Mouse (Mus musculus) hindbrain, embryonic 13.5 days (tissue): ENCODE results near the gene Mzf1. TPM values are rescaled to one million over a fixed set of nuclear protein-coding genes. Genes with fewer than 3 reads are reported as not detected.
"Not testable (repeated sequence)": the region's sequence is repeated elsewhere in the genome, so short reads cannot be mapped to it uniquely, and the experiment has no call there.

Experiments used
- ATAC-seq: fragments of 200-750 bp; cut with Nextera tagmentation; 2 replicates; pipeline ENCODE4 v1.8.0; 2017; ENCODE audit warnings: moderate TSS enrichment; ENCODE audit not compliant: low FRiP score
- H3K27ac ChIP-seq: fragments of 300-500 bp; sonication (generic); 2 replicates; pipeline ENCODE4 v1.5.1; 2015; ENCODE audit warnings: inconsistent platforms, mild to moderate bottlenecking, moderate library complexity
- H3K27me3 ChIP-seq: fragments of 300-500 bp; sonication (generic); 2 replicates; pipeline ENCODE4 v1.6.1; 2015; ENCODE audit warnings: mild to moderate bottlenecking, inconsistent platforms
- H3K36me3 ChIP-seq: fragments of 300-500 bp; sonication (generic); 2 replicates; pipeline ENCODE4 v1.6.1; 2015; ENCODE audit warnings: mild to moderate bottlenecking, inconsistent platforms
- H3K4me1 ChIP-seq: fragments of 300-500 bp; sonication (generic); replicated peaks from 2 replicates; pipeline ENCODE4 v1.6.1; 2015; ENCODE audit warnings: inconsistent platforms
- H3K4me2 ChIP-seq: fragments of 300-500 bp; sonication (generic); 2 replicates; pipeline ENCODE4 v1.6.1; 2015; ENCODE audit warnings: inconsistent platforms, mild to moderate bottlenecking, moderate library complexity
- H3K4me3 ChIP-seq: fragments of 300-500 bp; sonication (generic); 2 replicates; pipeline ENCODE4 v1.5.1; 2015; ENCODE audit warnings: mild to moderate bottlenecking, inconsistent platforms
- H3K9ac ChIP-seq: fragments of 300-500 bp; sonication (generic); 2 replicates; pipeline ENCODE4 v1.6.1; 2015; ENCODE audit warnings: mild to moderate bottlenecking, inconsistent platforms
- H3K9me3 ChIP-seq: fragments of 300-500 bp; sonication (generic); 2 replicates; pipeline ENCODE4 v1.6.1; 2016; ENCODE audit warnings: inconsistent platforms
- WGBS: fragments of 180-500 bp; shearing (Covaris S2); methylation state at CpG from one replicate; pipeline ENCODE4 v1.1.7; 2015; 5-methylcytosine and 5-hydroxymethylcytosine counted together
- polyA plus RNA-seq: library from polyadenylated mRNA; unstranded; fragments of >200 nt; fragmentation: Nextera tagmentation; extraction: Ambion mirVana; gene quantifications from 2 replicates; pipeline ENCODE4 v1.2.1, GENCODE M21; 2015

Mzf1 gene
- 6.0 and 6.7 TPM in 2 replicates for polyA plus RNA-seq

DNA sequence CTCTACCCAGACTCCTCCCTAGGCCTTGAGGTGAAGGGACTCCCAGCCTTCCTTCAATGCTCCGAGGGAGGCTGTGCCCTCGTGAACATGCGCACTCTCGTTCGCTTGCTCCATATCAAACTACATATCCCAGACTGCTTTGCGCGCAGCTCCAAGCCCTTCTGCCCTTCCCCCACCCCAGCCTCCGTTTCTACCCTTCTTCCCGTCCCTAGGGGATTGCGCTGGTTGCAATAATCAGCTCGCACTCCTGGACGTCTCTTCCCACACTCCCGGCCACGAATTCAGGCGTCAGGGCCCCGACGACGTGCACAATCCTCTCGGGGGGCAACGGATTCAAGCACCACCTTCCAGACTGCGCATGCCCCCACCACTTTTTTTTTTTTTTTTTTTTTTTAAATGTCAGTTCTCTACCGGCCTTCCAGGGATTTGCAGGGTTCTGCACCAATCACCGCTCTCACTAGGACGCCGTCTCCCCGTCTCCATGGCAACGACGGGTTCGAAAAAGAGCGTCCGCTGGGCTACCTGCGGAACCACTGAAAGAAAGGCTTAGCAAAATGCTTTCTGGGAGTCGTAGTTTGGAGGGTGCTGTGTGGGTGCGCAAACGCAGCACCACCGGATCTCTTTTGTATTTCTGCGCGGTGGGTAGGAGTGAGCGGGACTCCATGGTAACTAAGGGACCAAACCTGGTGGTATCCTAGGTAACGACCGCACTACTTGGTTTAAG, at the start of gene Mzf1:
Gene Mzf1, minus strand, starts transcription at position 478 of the 724 bp plus-strand sequence.
- Histone ChIP-seq H3K36me3 (no peaks in the 10 kb centered on the region; the same call in 1 of the 2 replicates), H3K4me3 (peak within 1 kb of the TSS; percentile 62), H3K9me3 (no peaks in the 10 kb centered on the region), H3K27ac (peak within 1 kb of the TSS; percentile 96), H3K4me1 (peaks cover 12% of the 10 kb centered on the region), H3K27me3 (no peaks in the 10 kb centered on the region), H3K4me2 (peak within 1 kb of the TSS; percentile 56), H3K9ac (peak within 1 kb of the TSS; percentile 75)
- ATAC-seq, result peak; percentile 95
- WGBS, result under 1% methylated on average over 41 of the region's 41 CpGs

DNA sequence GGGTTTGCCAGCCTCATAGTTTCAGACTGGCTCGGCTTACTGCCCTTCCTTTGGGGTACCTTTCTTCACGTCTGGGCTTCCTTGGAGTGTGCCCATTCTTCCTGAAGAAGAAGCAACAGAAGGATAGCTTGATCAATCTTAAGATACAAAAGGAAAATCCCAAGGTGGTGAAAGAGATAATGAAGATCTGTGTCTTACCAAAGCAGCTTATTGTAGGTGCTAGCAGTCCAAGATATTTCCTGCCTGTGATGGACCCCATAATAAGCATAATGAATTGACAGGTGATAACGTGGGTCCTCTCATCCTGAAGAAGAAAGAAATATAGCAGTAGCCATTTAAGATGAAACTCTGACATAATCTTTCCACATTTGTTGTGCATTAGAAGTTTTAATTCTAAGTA, 40.5 kb upstream of the Mzf1 start, which contains the start of gene Vmn1r85:
Gene Vmn1r85, minus strand, starts transcription at position 101 of the 400 bp plus-strand sequence.
- Histone ChIP-seq H3K27ac (no peak within 1 kb of the TSS), H3K36me3 (no peaks in the 10 kb centered on the region), H3K9me3 (no peaks in the 10 kb centered on the region), H3K27me3 (no peaks in the 10 kb centered on the region), H3K9ac (no peak within 1 kb of the TSS), H3K4me3 (no peak within 1 kb of the TSS), H3K4me1 (no peaks in the 10 kb centered on the region), H3K4me2 (no peak within 1 kb of the TSS)
- WGBS, result 64% methylated on average over 3 of the region's 3 CpGs
- ATAC-seq, result no peak

DNA sequence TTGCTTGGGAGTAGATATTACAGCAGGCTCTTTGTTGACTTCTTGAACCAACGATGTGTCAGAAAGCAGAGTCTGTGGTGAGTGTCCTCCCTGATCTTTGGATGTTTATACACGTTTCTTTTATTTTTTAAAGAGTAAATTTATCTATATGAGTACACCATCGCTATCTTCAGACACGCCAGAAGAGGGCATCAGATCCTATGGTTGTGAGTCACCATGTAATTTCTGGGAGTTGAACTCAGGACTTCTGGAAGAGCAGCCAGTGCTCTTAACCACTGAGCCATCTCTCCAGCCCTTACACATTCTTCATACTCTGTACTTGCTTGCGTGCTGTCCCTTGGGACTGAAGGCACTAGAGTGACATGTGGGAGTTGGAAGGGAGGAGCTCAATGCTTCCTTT, 17.7 kb upstream of the Mzf1 start:
- no peaks in the 10 kb centered on the region for H3K4me1 ChIP-seq
- H3K27ac ChIP-seq, result no peak overlapping the region
- H3K9ac ChIP-seq, result no peak overlapping the region
- H3K27me3 ChIP-seq, result no peaks in the 10 kb centered on the region
- H3K4me2 ChIP-seq, result no peak overlapping the region
- no peaks in the 10 kb centered on the region for H3K36me3 ChIP-seq
- WGBS, result 59% methylated on average over 5 of the region's 5 CpGs
- no peak overlapping the region for H3K4me3 ChIP-seq
- no peaks in the 10 kb centered on the region for H3K9me3 ChIP-seq
- no peak for ATAC-seq

DNA sequence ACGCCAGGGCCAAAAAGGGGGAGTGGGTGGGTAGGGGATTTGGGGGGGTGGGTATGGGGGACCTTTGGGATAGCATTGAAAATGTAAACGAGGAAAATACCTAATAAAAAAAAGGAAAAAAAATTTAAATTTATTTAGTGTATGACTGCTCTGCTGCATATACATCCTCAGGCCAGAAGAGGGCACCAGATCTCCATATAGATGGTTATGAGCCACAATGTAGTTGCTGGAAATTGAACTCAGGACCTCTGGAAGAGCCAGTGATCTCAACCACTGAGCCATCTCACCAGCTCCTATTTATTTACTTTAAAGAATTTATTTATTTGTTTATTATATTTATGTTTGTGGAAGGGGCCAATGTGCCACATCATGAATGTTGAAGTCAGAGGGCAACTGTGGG, 8.8 kb upstream of the Mzf1 start:
- not testable (repeated sequence) for H3K9me3 ChIP-seq, H3K4me1 ChIP-seq, H3K4me3 ChIP-seq, H3K36me3 ChIP-seq, H3K27me3 ChIP-seq, H3K4me2 ChIP-seq, H3K27ac ChIP-seq, ATAC-seq, H3K9ac ChIP-seq
- 57% methylated on average over 2 of the region's 2 CpGs for WGBS

DNA sequence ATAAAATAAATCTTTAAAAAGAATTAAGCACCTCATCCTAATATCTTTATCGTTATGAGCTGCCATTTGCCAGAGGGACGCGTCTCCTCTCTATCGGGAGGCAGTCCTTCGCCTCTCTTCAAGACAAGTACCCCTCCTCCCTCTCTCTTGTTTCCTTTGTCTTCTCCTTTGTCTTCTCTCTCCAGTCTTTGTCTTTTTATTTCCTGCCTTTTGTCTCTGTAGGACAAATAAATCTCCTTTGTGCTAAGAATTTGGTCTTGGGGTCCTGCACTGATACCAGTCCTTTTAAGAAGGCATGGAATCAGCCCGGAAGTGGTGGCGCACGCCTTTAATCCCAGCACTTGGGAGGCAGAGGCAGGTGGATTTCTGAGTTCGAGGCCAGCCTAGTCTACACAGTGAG, 5.0 kb upstream of the Mzf1 start:
- no peaks in the 10 kb centered on the region for H3K36me3 ChIP-seq
- peaks cover 6% of the 10 kb centered on the region; the same call in 1 of the 2 replicates for H3K4me1 ChIP-seq
- H3K4me2 ChIP-seq, result no peak overlapping the region
- no peak overlapping the region for H3K9ac ChIP-seq
- no peak overlapping the region for H3K4me3 ChIP-seq
- 90% methylated on average over 9 of the region's 9 CpGs for WGBS
- H3K9me3 ChIP-seq, result no peaks in the 10 kb centered on the region
- H3K27me3 ChIP-seq, result no peaks in the 10 kb centered on the region
- H3K27ac ChIP-seq, result no peak overlapping the region
- no peak for ATAC-seq

DNA sequence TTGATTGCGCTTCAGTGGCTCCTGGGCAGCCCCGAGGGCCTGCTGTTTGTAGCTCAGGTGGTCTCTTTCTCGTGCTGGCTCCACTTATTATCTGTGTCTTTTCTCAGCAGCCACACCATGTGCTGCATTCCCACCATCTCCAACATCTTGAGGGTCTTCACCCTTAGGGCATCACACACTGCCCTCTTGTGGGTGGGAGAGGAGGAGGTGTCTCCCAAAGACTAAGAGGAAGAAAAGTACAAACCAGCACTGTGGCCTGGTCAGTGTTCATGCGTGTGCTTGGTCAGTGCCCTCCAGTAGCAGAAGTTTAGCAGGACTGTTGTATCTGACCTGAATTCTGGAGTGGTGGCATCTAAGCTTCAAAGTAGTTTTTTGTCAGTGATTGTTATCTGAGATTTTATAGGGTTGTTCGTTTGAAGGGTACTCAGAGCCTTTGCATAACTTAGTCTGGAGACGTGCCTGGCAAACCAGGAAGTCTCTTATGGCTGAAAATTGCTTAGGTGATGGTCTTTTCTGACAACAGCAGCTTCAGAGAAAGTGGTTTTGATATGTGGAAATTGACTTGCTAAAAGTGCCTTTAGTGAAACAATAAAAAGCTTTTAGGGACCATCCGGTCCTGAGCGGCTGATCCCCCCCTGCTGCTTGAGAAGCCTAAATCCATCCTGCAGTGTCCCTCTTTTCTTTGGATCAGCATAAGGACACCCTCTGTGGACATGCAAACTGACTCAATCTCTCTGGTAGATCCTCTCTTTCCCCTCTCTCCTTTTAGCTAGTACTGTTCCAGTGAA, 2.5 kb upstream of the Mzf1 start:
- Histone ChIP-seq H3K4me1 (peaks cover 12% of the 10 kb centered on the region), H3K36me3 (no peaks in the 10 kb centered on the region), H3K27ac (no peak overlapping the region), H3K9ac (no peak overlapping the region), H3K27me3 (no peaks in the 10 kb centered on the region), H3K4me3 (no peak overlapping the region), H3K9me3 (no peaks in the 10 kb centered on the region), H3K4me2 (no peak overlapping the region)
- 60% methylated on average over 8 of the region's 8 CpGs for WGBS
- no peak for ATAC-seq

DNA sequence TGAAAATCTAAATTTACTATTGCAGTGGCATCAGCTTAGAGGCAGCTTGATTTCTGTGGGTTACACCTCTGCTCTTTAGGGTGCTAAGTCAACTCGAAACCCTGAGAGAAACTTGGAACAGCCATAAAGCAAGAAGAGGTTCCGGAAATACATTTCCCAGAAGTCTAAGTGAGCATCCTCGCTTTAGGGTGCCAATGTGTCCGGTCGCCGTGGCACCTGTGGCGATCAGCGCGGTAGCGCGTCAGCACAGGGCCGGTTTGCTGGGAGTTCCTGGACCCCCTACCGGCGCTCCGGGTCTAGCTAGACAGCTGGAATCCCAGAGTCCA, 640 bp downstream of the Mzf1 start:
- 3% methylated on average over 15 of the region's 15 CpGs for WGBS
- no peak for ATAC-seq
- Histone ChIP-seq H3K4me2 (peak overlapping the region; percentile 54), H3K4me3 (peak overlapping the region; percentile 62), H3K4me1 (peaks cover 12% of the 10 kb centered on the region), H3K9ac (peak overlapping the region; percentile 75), H3K27ac (peak overlapping the region; percentile 96), H3K27me3 (no peaks in the 10 kb centered on the region), H3K9me3 (no peaks in the 10 kb centered on the region), H3K36me3 (no peaks in the 10 kb centered on the region; the same call in 1 of the 2 replicates)

DNA sequence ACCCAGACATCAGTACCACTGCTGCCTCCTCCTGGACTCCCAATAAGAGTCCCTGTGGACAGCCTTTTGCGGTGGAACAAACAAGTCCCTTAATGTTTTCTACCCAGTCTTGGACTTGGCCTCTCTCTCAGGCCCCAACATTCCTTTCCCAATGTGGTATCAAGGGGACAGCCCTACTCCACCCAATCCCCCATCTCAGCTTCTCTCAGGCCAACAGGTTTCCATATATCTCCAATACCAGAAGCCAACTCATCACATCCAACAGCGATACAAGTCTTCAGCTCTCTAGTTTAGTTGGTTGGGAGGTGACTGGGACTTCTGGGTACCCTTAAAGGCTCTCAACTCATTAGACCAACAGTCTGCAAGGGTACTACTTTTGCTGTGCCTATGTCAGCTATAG, 1.1 kb downstream of the Mzf1 start:
- no peak for ATAC-seq
- WGBS, result 94% methylated on average over 2 of the region's 2 CpGs
- H3K36me3 ChIP-seq, result no peaks in the 10 kb centered on the region; the same call in 1 of the 2 replicates
- H3K4me3 ChIP-seq, result peak overlapping the region; percentile 62
- peak overlapping the region; percentile 96 for H3K27ac ChIP-seq
- 0 out of 2 replicates have a peak, but pooled peaks cover 3% of the 10 kb centered on the region for H3K27me3 ChIP-seq
- peak overlapping the region; percentile 75 for H3K9ac ChIP-seq
- peak overlapping the region; percentile 54 for H3K4me2 ChIP-seq
- no peaks in the 10 kb centered on the region for H3K9me3 ChIP-seq
- peaks cover 12% of the 10 kb centered on the region for H3K4me1 ChIP-seq

DNA sequence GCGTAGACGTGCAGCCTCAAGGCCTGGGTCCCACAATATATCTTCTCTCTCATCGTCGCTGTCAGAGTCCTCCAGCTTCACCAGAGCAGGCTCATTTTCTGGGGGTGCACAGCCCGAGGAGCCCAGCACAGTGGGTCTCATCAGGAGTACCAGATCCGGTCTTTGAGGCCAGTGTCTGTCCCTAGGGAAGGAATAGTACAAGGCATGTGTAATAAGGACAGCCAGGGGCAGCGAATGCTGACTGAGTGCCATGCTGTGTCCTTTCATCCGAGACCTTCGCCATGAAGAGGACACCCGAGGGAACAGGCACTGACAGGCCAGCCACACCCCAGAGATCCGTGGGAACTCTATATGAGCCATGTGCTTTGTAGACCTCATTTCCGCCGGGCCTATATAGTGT, 1.6 kb downstream of the Mzf1 start:
- no peak for ATAC-seq
- no peak overlapping the region for H3K4me2 ChIP-seq
- H3K4me3 ChIP-seq, result no peak overlapping the region
- no peaks in the 10 kb centered on the region; the same call in 1 of the 2 replicates for H3K36me3 ChIP-seq
- 0 out of 2 replicates have a peak, but pooled peaks cover 5% of the 10 kb centered on the region for H3K27me3 ChIP-seq
- 89% methylated on average over 13 of the region's 13 CpGs for WGBS
- H3K27ac ChIP-seq, result no peak overlapping the region; the same call in 1 of the 2 replicates
- H3K4me1 ChIP-seq, result peaks cover 12% of the 10 kb centered on the region
- no peaks in the 10 kb centered on the region for H3K9me3 ChIP-seq
- no peak overlapping the region for H3K9ac ChIP-seq

DNA sequence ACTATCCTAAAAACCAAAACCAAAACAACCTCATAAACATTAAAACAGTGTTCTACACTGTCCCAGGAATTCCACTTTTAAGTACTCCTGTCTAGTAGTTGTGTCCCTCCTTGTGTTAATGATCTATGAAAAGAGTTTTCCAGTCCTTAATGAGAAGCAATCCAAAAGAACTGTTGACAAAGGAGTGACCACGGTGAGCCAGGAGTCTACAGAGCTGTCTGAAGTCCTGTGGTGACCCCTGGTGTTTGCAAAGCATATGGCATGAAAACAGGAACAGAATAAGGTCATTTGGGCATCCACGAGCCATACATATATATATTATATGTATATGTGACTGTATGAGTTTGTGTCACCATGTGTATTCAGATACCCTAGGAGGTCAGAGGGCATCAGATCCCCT, 8.5 kb downstream of the Mzf1 start:
- no peak overlapping the region for H3K4me3 ChIP-seq
- peaks cover 18% of the 10 kb centered on the region for H3K4me1 ChIP-seq
- no peak overlapping the region for H3K4me2 ChIP-seq
- no peaks in the 10 kb centered on the region; the same call in 1 of the 2 replicates for H3K36me3 ChIP-seq
- H3K27ac ChIP-seq, result no peak overlapping the region
- H3K9me3 ChIP-seq, result peaks cover 4% of the 10 kb centered on the region; the same call in 1 of the 2 replicates
- WGBS, result 11% methylated on average over 2 of the region's 2 CpGs
- peaks cover 54% of the 10 kb centered on the region for H3K27me3 ChIP-seq
- H3K9ac ChIP-seq, result no peak overlapping the region
- ATAC-seq, result no peak; the same call in 1 of the 2 replicates

DNA sequence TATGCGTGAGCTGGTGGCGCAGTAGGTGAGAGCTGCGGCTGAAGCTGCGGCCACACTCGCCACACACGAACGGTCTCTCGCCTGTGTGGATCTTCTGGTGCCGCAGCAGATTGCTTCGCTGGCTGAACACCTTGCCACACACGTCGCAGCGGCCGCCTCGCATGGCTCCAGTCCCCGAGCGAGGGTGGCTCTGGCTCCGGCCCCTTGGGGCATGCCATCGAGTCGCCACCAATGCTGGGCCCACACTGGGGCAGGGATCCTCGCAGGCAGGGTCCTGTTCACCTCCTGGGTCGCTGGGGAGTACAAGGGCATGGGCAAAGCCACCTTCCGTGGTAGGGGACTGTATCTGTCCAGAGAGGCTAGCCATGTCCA, 10.3 kb downstream of the Mzf1 start:
- Histone ChIP-seq H3K9ac (peak overlapping the region; percentile 85), H3K4me1 (peaks cover 20% of the 10 kb centered on the region), H3K27ac (peak overlapping the region; percentile 73), H3K4me2 (peak overlapping the region; percentile 91), H3K27me3 (peaks cover 60% of the 10 kb centered on the region), H3K9me3 (peaks cover 4% of the 10 kb centered on the region; the same call in 1 of the 2 replicates), H3K36me3 (no peaks in the 10 kb centered on the region), H3K4me3 (peak overlapping the region; percentile 53)
- 2% methylated on average over 23 of the region's 23 CpGs for WGBS
- ATAC-seq, result peak; percentile 22

DNA sequence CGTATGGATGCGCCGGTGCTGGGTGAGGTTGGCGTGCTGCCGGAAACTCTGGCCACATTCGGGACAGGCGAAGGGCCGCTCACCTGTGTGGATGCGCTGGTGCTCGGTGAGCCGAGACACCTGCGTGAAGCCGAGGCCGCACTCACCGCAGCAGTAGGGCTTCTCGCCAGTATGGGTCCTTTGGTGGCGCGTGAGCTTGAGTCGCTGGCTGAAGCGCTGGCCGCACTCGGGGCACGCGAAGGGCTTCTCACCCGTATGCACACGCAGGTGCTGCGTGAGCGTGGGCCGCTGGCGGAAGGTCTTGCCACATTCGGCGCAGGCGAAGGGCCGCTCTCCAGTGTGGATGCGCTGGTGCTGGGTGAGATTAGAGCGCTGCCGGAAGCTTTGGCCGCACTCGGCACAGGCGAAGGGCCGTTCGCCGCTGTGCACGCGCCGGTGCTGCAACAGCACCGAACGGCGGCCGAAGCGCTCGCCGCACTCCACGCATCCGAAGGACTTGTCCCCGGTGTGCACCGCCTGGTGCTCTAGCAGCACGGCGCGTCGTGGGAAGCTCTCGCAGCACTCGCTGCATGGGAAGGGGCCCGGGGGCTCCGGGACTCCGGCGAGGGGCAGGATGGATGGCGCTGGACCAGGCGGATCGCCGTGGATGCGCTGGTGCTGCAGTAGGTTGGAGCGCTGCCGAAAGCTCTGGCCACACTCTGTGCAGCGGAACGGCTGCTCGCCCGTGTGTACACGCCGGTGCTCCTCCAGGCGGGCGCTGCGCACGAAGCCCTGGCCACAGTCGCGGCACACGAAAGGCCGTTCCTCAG, 10.9 kb downstream of the Mzf1 start:
- Histone ChIP-seq H3K9me3 (peaks cover 4% of the 10 kb centered on the region; the same call in 1 of the 2 replicates), H3K4me3 (peak overlapping the region; percentile 53), H3K4me1 (peaks cover 26% of the 10 kb centered on the region), H3K27me3 (peaks cover 58% of the 10 kb centered on the region), H3K9ac (peak overlapping the region; percentile 85), H3K36me3 (no peaks in the 10 kb centered on the region), H3K27ac (peak overlapping the region; percentile 73), H3K4me2 (peak overlapping the region; percentile 91)
- 3% methylated on average over 85 of the region's 88 CpGs for WGBS
- ATAC-seq, result peak; percentile 62
